Mouse (Mus musculus) CH12F3 (cell line): ENCODE measurements around the gene Ubl5.
"Not testable (repeated sequence)": the region's sequence is repeated elsewhere in the genome, so short reads cannot be mapped to it uniquely, and the experiment has no call there.

Source experiments
- in situ Hi-C: fragments of 300-500 bp; cut with MboI; formaldehyde crosslinking; loops from 2 replicates; pipeline ENCODE4 v1.14.3; 2020; ENCODE audit warnings: low sequenced_read_pairs

The Ubl5 gene

GRCm38 (mm10) chr9:20653859-20654258, 11.2 kb downstream of the Ubl5 start:
- in situ Hi-C loops = no loop called here

GRCm38 (mm10) chr9:20657546-20657945, 14.9 kb downstream of the Ubl5 start:
- in situ Hi-C loops = no loop called here

- in situ Hi-C loops = no loop called here
Measured at GRCm38 (mm10) chr9:20662325-20662724, 19.6 kb downstream of the Ubl5 start.

GRCm38 (mm10) chr9:20662874-20663273, 20.2 kb downstream of the Ubl5 start:
- in situ Hi-C loops = no loop called here

GRCm38 (mm10) chr9:20663956-20664355, 21.3 kb downstream of the Ubl5 start:
- in situ Hi-C loops = no loop called here

- in situ Hi-C loops = no loop called here
Measured at GRCm38 (mm10) chr9:20664366-20664765, 21.7 kb downstream of the Ubl5 start.

GRCm38 (mm10) chr9:20664982-20665637, 22.4 kb downstream of the Ubl5 start:
- in situ Hi-C loops = no loop called here

- in situ Hi-C loops = no loop called here
Measured at GRCm38 (mm10) chr9:20665925-20666324, 23.2 kb downstream of the Ubl5 start.

- in situ Hi-C loops = no loop called here
Measured at GRCm38 (mm10) chr9:20666510-20667034, 23.9 kb downstream of the Ubl5 start.

- in situ Hi-C loops = no loop called here
Measured at GRCm38 (mm10) chr9:20668065-20668464, 25.4 kb downstream of the Ubl5 start.

- in situ Hi-C loops = no loop called here
Measured at GRCm38 (mm10) chr9:20672047-20672446, 29.4 kb downstream of the Ubl5 start.

GRCm38 (mm10) chr9:20677892-20678291, 35.2 kb downstream of the Ubl5 start:
- in situ Hi-C loops = no loop called here

GRCm38 (mm10) chr9:20680378-20680958, 37.8 kb downstream of the Ubl5 start:
- in situ Hi-C loops = no loop called here

GRCm38 (mm10) chr9:20681546-20682388, 39.1 kb downstream of the Ubl5 start:
- in situ Hi-C loops = no loop called here

GRCm38 (mm10) chr9:20682389-20682722, 39.7 kb downstream of the Ubl5 start:
- in situ Hi-C loops = no loop called here

GRCm38 (mm10) chr9:20685081-20685861, 42.6 kb downstream of the Ubl5 start:
- in situ Hi-C loops = no loop called here

GRCm38 (mm10) chr9:20689403-20689802, 46.7 kb downstream of the Ubl5 start:
- in situ Hi-C loops = no loop called here

GRCm38 (mm10) chr9:20689913-20690312, 47.2 kb downstream of the Ubl5 start:
- in situ Hi-C loops = no loop called here

GRCm38 (mm10) chr9:20690449-20690848, 47.8 kb downstream of the Ubl5 start:
- in situ Hi-C loops = not testable (repeated sequence)

GRCm38 (mm10) chr9:20692863-20693262, 50.2 kb downstream of the Ubl5 start:
- in situ Hi-C loops = no loop called here

GRCm38 (mm10) chr9:20694721-20695235, 52.1 kb downstream of the Ubl5 start:
- in situ Hi-C loops = no loop called here
